ENCODE assay signal across 20 mouse cellular contexts in the genomic region with DNA sequence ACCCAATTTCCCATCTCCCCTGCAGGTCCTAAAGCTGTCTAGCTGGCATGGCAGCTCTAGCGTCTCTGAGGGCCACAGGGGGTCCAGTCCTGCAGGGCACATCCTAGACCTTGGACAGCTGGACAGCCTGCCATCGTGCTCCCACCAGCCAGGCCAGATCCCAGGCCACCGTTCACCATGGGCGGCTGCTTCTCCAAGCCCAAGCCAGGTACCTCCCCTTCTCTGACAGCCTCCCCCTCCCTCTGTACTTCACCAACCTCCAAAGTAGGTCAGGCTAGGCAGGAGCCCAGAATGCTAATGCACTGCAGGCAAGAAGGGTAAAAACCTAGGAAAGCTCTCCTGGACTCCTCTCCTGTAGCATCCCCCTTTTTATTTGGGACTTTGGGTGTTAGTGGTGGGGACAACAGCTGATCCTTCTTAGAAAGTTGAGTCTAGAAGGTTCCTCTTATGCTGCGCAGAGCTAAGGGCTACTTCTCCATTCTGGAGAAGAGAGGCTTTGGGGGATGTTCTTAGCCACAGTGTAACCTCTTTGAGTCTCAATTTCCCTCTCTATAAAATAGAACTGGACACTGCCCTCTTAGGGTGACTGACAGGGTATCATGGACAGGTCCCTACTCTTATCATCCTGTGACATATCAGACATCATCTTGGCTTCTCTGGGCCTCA. TPM values are rescaled to one million over a fixed set of nuclear protein-coding genes. Genes with fewer than 3 reads are reported as not detected.
DNase-seq lines count a peak whose midpoint lies in the region; TF ChIP-seq lines count a peak whose summit lies in the region.
"Had no signal": no experiment of that assay in that cellular context is flagged by ENCODE, and none has a peak within 500 bp of the region (broad histone marks: within the 10 kb centered on the region; RNA-seq: fewer than 3 reads in every experiment).

No protein-coding gene starts in this region.

- peak overlapping the region; percentile 95 for H3K27ac ChIP-seq in left cerebral cortex, adult 2 months
- H3K27ac ChIP-seq in olfactory bulb, adult 2 months (ENCODE audit: insufficient read depth, low read depth, low read length) = 0 out of 2 replicates have a peak overlapping the region, but pooled peaks have one; percentile 55
- H3K27ac ChIP-seq: embryonic facial prominence, embryonic 10.5 days; heart, embryonic 15.5 days; hindbrain, embryonic 13.5 days; limb, embryonic 12.5 days; liver, embryonic 14.5 days had no signal

- 53% methylated on average over 5 of the region's 5 CpGs for WGBS in olfactory bulb, adult 2 months

- no peak for TF ChIP-seq POLR2A in olfactory bulb, adult 2 months (IDR thresholded peaks at IDR 0.05; ENCODE audit: insufficient read depth, low read depth, low read length)

- peaks cover 24% of the 10 kb centered on the region for H3K4me1 ChIP-seq in olfactory bulb, adult 2 months (ENCODE audit: control insufficient read depth, insufficient read depth, low read length)

- DNase-seq in left cerebral cortex, adult 2 months (ENCODE audit: extremely low spot score in 1 of 2, low spot score in 2 of 2) = peak; percentile 43 to 48
- DNase-seq in left cerebral cortex, postnatal 10 days (ENCODE audit: extremely low spot score in 1 of 2, low spot score in 2 of 2) = no peak
- peak; percentile 91 for DNase-seq in cerebellum, adult 11-12 months
- DNase-seq in cerebellum, postnatal 25 days = peak; percentile 86
- DNase-seq in kidney, adult 9 months = no peak
- DNase-seq in embryo, embryonic 9.5 days (ENCODE audit: extremely low spot score) = no peak
- DNase-seq in gastrocnemius, postnatal 14 days = no peak
- DNase-seq: adrenal gland, adult 8-10 months; kidney, postnatal 10 days; layer of hippocampus, adult 9-11 months; thymus, adult 18-20 months had no signal

- intact Hi-C loops in left cerebral cortex, adult 2 months (cut with DNase I) = no loop called here
- intact Hi-C loops in left cerebral cortex, postnatal 10 days (cut with DNase I) = no loop called here
- intact Hi-C loops in gastrocnemius, postnatal 14 days (cut with DNase I; ENCODE audit: low total_unique reads) = no loop called here

- TF ChIP-seq CTCF in left cerebral cortex, adult 2 months (IDR thresholded peaks at IDR 0.05) = no peak
- TF ChIP-seq CTCF in olfactory bulb, adult 2 months (IDR thresholded peaks at IDR 0.05; ENCODE audit: insufficient read depth, low read depth, low read length) = no peak

- H3K4me3 ChIP-seq in left cerebral cortex, adult 2 months = 0 out of 2 replicates have a peak overlapping the region, but pooled peaks have one; percentile 9
- no peak overlapping the region for H3K4me3 ChIP-seq in olfactory bulb, adult 2 months (ENCODE audit: insufficient read depth, low read depth, low read length)
- H3K4me3 ChIP-seq: embryonic facial prominence, embryonic 10.5 days; erythroblast, embryonic 14.5 days; heart, embryonic 15.5 days; hindbrain, embryonic 13.5 days; limb, embryonic 12.5 days had no signal

RNA-seq across cellular contexts. Expression of gene Aifm3, which starts 2.6 kb away (rescaled TPM):
- 100 to 1,000 TPM; 148 to 171 TPM for total RNA-seq in left cerebral cortex, adult 2 months (2021)
- 10 to 100 TPM; 24.4 to 27.2 TPM for total RNA-seq in left cerebral cortex, postnatal 10 days (2021)
- polyA plus RNA-seq in olfactory bulb, adult 2 months (2012; ENCODE audit: insufficient read depth, insufficient read length, low replicate concordance, missing spikeins) = not detected in 2 replicates
- under 1 TPM in 1 of 2 experiments, not detected in 1; 0.13 TPM for total RNA-seq in gastrocnemius, postnatal 14 days (2021)
- total RNA-seq: monocyte, adult 5-6 weeks had no signal
- polyA plus RNA-seq: erythroblast, embryonic 14.5 days; G1E had no signal

RNA-seq across cellular contexts. Expression of gene Lztr1, which starts 16.5 kb away (rescaled TPM):
- 100 to 1,000 TPM; 182 to 193 TPM for total RNA-seq in left cerebral cortex, adult 2 months (2021)
- total RNA-seq in left cerebral cortex, postnatal 10 days (2021) = 100 to 1,000 TPM; 162 to 169 TPM
- not detected in 2 replicates for polyA plus RNA-seq in olfactory bulb, adult 2 months (2012; ENCODE audit: insufficient read depth, insufficient read length, low replicate concordance, missing spikeins)
- total RNA-seq in gastrocnemius, postnatal 14 days (2021) = 10 to 100 TPM; 19.0 to 22.0 TPM

RNA-seq across cellular contexts. Expression of gene Thap7, which starts 38.9 kb away (rescaled TPM):
- total RNA-seq in left cerebral cortex, adult 2 months (2021) = 10 to 100 TPM; 42.3 to 43.1 TPM
- total RNA-seq in left cerebral cortex, postnatal 10 days (2021) = 10 to 100 TPM; 33.2 to 34.8 TPM
- not detected in 2 replicates for polyA plus RNA-seq in olfactory bulb, adult 2 months (2012; ENCODE audit: insufficient read depth, insufficient read length, low replicate concordance, missing spikeins)
- 10 to 100 TPM; 10.6 to 12.5 TPM for total RNA-seq in gastrocnemius, postnatal 14 days (2021)

RNA-seq across cellular contexts. Expression of gene Crkl, which starts 40.2 kb away (rescaled TPM):
- 10 to 100 TPM; 31.9 to 36.7 TPM for total RNA-seq in left cerebral cortex, adult 2 months (2021)
- 10 to 100 TPM; 28.0 to 28.3 TPM for total RNA-seq in left cerebral cortex, postnatal 10 days (2021)
- not detected in 2 replicates for polyA plus RNA-seq in olfactory bulb, adult 2 months (2012; ENCODE audit: insufficient read depth, insufficient read length, low replicate concordance, missing spikeins)
- total RNA-seq in gastrocnemius, postnatal 14 days (2021) = 10 to 100 TPM; 21.0 to 21.2 TPM

Comparison
In these comparisons a context has a peak if more than half of its experiments do, and no peak if none do; other contexts are left out.
1. DNase-seq: peak in left cerebral cortex, adult 2 months (2 of 2), cerebellum, adult 11-12 months (single experiment) and cerebellum, postnatal 25 days (2 of 2); none in left cerebral cortex, postnatal 10 days (0 of 2), kidney, adult 9 months (single experiment), embryo, embryonic 9.5 days (single experiment) and gastrocnemius, postnatal 14 days (single experiment).
2. RNA of gene Aifm3, which starts 2.6 kb away (total RNA-seq): 148 to 171 TPM in left cerebral cortex, adult 2 months and 24.4 to 27.2 TPM in left cerebral cortex, postnatal 10 days; 0.13 TPM in gastrocnemius, postnatal 14 days; every median in the first group is over 10 times any median in the second.
3. RNA of gene Lztr1, which starts 16.5 kb away (total RNA-seq): 182 to 193 TPM in left cerebral cortex, adult 2 months and 162 to 169 TPM in left cerebral cortex, postnatal 10 days; 19.0 to 22.0 TPM in gastrocnemius, postnatal 14 days; every median in the first group is over 4 times any median in the second.